In genomic region chr12:112348116-112348515, GRCm38 (mm10) we compare ENCODE assay signal across 15 mouse cellular contexts.
"Had no signal": no experiment of that assay in that cellular context is flagged by ENCODE, and none has a peak within 500 bp of the region (broad histone marks: within the 10 kb centered on the region; RNA-seq: fewer than 3 reads in every experiment).

No protein-coding gene starts in this region.

- H3K9me3 ChIP-seq: neural tube, embryonic 15.5 days; stomach, embryonic 15.5 days had no signal

- H3K4me2 ChIP-seq: neural tube, embryonic 15.5 days; stomach, embryonic 15.5 days had no signal

- H3K36me3 ChIP-seq: neural tube, embryonic 15.5 days; stomach, embryonic 15.5 days had no signal

- H3K4me3 ChIP-seq: neural tube, embryonic 15.5 days; stomach, embryonic 15.5 days had no signal

- H3K9ac ChIP-seq: neural tube, embryonic 15.5 days; stomach, embryonic 15.5 days had no signal

- H3K27me3 ChIP-seq: neural tube, embryonic 15.5 days; stomach, embryonic 15.5 days had no signal

- DNase-seq: retina, postnatal 1 day; right cerebral cortex, adult 18-20 months; right cerebral cortex, postnatal 14 days; right cerebral cortex, postnatal 25 days; right cerebral cortex, postnatal 4 days; spleen, adult 18-20 months; thymus, adult 18-20 months; thymus, adult 2 months; thymus, postnatal 14 days; thymus, postnatal 25 days; thymus, postnatal 36 days; thymus, postnatal 4 days had no signal

- H3K27ac ChIP-seq: neural tube, embryonic 15.5 days; stomach, embryonic 15.5 days; stomach, postnatal 0 days had no signal
